ENCODE assay signal across 7 mouse cellular contexts in genomic region chr7:109493319-109494316, GRCm38 (mm10). TPM values are rescaled to one million over a fixed set of nuclear protein-coding genes. Genes with fewer than 3 reads are reported as not detected.
DNase-seq lines count a peak whose midpoint lies in the region; ATAC-seq and TF ChIP-seq lines count a peak whose summit lies in the region.

No protein-coding gene starts in this region.

- in situ Hi-C loops in ES-E14 (cut with MboI; ENCODE audit: low sequenced_read_pairs in 2 of 2, unreplicated experiment in 2 of 2) = no loop called here

- no peak overlapping the region for H3K9ac ChIP-seq in ES-E14 (ENCODE audit: insufficient read depth, low read depth, low read length, poor library complexity, severe bottlenecking)
- no peak overlapping the region for H3K9ac ChIP-seq in embryonic facial prominence, embryonic 15.5 days
- H3K9ac ChIP-seq in hindbrain, embryonic 15.5 days = peak overlapping the region; percentile 43
- H3K9ac ChIP-seq in midbrain, embryonic 11.5 days (ENCODE audit: low read length) = peak overlapping the region; percentile 44
- H3K9ac ChIP-seq in stomach, postnatal 0 days (ENCODE audit: low read length) = no peak overlapping the region

- H3K4me3 ChIP-seq in ES-E14 (ENCODE audit: insufficient read depth in 1 of 2, low read depth in 1 of 2, low read length in 2 of 2, poor library complexity in 1 of 2, severe bottlenecking in 1 of 2) = peak overlapping the region in 1 of 2 experiments; percentile 6; a peak in 1 of 4 replicates
- peak overlapping the region; percentile 19; the same call in 1 of the 2 replicates for H3K4me3 ChIP-seq in embryonic facial prominence, embryonic 15.5 days (replicated peaks)
- peak overlapping the region; percentile 42 for H3K4me3 ChIP-seq in hindbrain, embryonic 15.5 days
- H3K4me3 ChIP-seq in midbrain, embryonic 11.5 days (ENCODE audit: low read depth, low read length) = peak overlapping the region; percentile 13
- no peak overlapping the region for H3K4me3 ChIP-seq in stomach, postnatal 0 days (ENCODE audit: low read depth, low read length)

- peaks cover 3% of the 10 kb centered on the region; the same call in 1 of the 2 replicates for H3K27me3 ChIP-seq in embryonic facial prominence, embryonic 15.5 days
- no peaks in the 10 kb centered on the region for H3K27me3 ChIP-seq in hindbrain, embryonic 15.5 days
- peaks cover 2% of the 10 kb centered on the region; the same call in 1 of the 2 replicates for H3K27me3 ChIP-seq in midbrain, embryonic 11.5 days (ENCODE audit: control insufficient read depth, insufficient read depth, low read length)
- H3K27me3 ChIP-seq in stomach, postnatal 0 days (ENCODE audit: control insufficient read depth, insufficient read depth, low read length) = no peaks in the 10 kb centered on the region

- peak overlapping the region; percentile 39 for H3K4me2 ChIP-seq in embryonic facial prominence, embryonic 15.5 days (replicated peaks)
- H3K4me2 ChIP-seq in hindbrain, embryonic 15.5 days = peak overlapping the region; percentile 71
- H3K4me2 ChIP-seq in midbrain, embryonic 11.5 days = peak overlapping the region; percentile 39
- peak overlapping the region; percentile 23 for H3K4me2 ChIP-seq in stomach, postnatal 0 days (replicated peaks; ENCODE audit: low read depth)

- ATAC-seq in embryonic facial prominence, embryonic 15.5 days (ENCODE audit: insufficient number of reproducible peaks, low FRiP score, low TSS enrichment, low read depth) = peak; percentile 52; the same call in 1 of the 2 replicates
- ATAC-seq in hindbrain, embryonic 15.5 days (ENCODE audit: low FRiP score, low read depth) = peak; percentile 89
- peak; percentile 72 for ATAC-seq in midbrain, embryonic 11.5 days (ENCODE audit: low FRiP score)
- ATAC-seq in stomach, postnatal 0 days (ENCODE audit: low FRiP score, low TSS enrichment) = 0 out of 2 replicates have a peak, but pooled peaks have one; percentile 24

- intact Hi-C loops in gastrocnemius, postnatal 36 days (cut with DNase I) = no loop called here

- TF ChIP-seq EP300 in stomach, postnatal 0 days (optimal IDR thresholded peaks at IDR 0.05) = no peak

- H3K4me1 ChIP-seq in ES-E14 (ENCODE audit: control insufficient read depth in 2 of 2, insufficient read depth in 2 of 2, low read length in 2 of 2, poor library complexity in 1 of 2) = peaks cover 3 to 5% of the 10 kb centered on the region in 2 experiments; a peak in 3 of 4 replicates
- H3K4me1 ChIP-seq in embryonic facial prominence, embryonic 15.5 days = peaks cover 12% of the 10 kb centered on the region; the same call in 1 of the 2 replicates
- peaks cover 18% of the 10 kb centered on the region for H3K4me1 ChIP-seq in hindbrain, embryonic 15.5 days (replicated peaks)
- H3K4me1 ChIP-seq in midbrain, embryonic 11.5 days (ENCODE audit: control insufficient read depth, insufficient read depth, low read length) = peaks cover 14% of the 10 kb centered on the region
- H3K4me1 ChIP-seq in stomach, postnatal 0 days (replicated peaks; ENCODE audit: control insufficient read depth, insufficient read depth) = no peaks in the 10 kb centered on the region

- TF ChIP-seq CTCF in stomach, postnatal 0 days (IDR thresholded peaks at IDR 0.05; ENCODE audit: low read depth) = no peak

- H3K36me3 ChIP-seq in ES-E14 (ENCODE audit: control insufficient read depth, insufficient read depth, low read length, poor library complexity, severe bottlenecking) = no peaks in the 10 kb centered on the region
- H3K36me3 ChIP-seq in embryonic facial prominence, embryonic 15.5 days = no peaks in the 10 kb centered on the region
- H3K36me3 ChIP-seq in hindbrain, embryonic 15.5 days = no peaks in the 10 kb centered on the region
- H3K36me3 ChIP-seq in midbrain, embryonic 11.5 days (ENCODE audit: control insufficient read depth, insufficient read depth, low read length) = no peaks in the 10 kb centered on the region
- H3K36me3 ChIP-seq in stomach, postnatal 0 days (ENCODE audit: control insufficient read depth, insufficient read depth, low read length) = no peaks in the 10 kb centered on the region

- peak overlapping the region; percentile 10; the same call in 1 of the 2 replicates for H3K27ac ChIP-seq in ES-E14 (ENCODE audit: insufficient read depth, low read depth, low read length, poor library complexity, severe bottlenecking)
- no peak overlapping the region for H3K27ac ChIP-seq in embryonic facial prominence, embryonic 15.5 days (replicated peaks)
- peak overlapping the region; percentile 71 for H3K27ac ChIP-seq in hindbrain, embryonic 15.5 days (replicated peaks)
- no peak overlapping the region for H3K27ac ChIP-seq in midbrain, embryonic 11.5 days (ENCODE audit: low read depth, low read length)
- H3K27ac ChIP-seq in stomach, postnatal 0 days (replicated peaks) = no peak overlapping the region

- DNase-seq in ES-E14 (ENCODE audit: low read depth, low spot score) (no peak), NIH3T3 (ENCODE audit: low read depth) (peak; percentile 22)
- peak; percentile 86 for DNase-seq in midbrain, embryonic 11.5 days (ENCODE audit: low spot score, missing footprints)
- DNase-seq in stomach, postnatal 0 days (ENCODE audit: low spot score) = peak; percentile 26
- DNase-seq in gastrocnemius, postnatal 36 days = no peak

- 9% methylated on average over 21 of the region's 21 CpGs for WGBS in embryonic facial prominence, embryonic 15.5 days
- WGBS in hindbrain, embryonic 15.5 days = 10% methylated on average over 21 of the region's 21 CpGs
- 4% methylated on average over 21 of the region's 21 CpGs for WGBS in midbrain, embryonic 11.5 days
- 17% methylated on average over 21 of the region's 21 CpGs for WGBS in stomach, postnatal 0 days

- no peaks in the 10 kb centered on the region for H3K9me3 ChIP-seq in ES-E14 (ENCODE audit: control insufficient read depth, insufficient read depth, low read depth, low read length)
- H3K9me3 ChIP-seq in embryonic facial prominence, embryonic 15.5 days (replicated peaks) = no peaks in the 10 kb centered on the region
- no peaks in the 10 kb centered on the region for H3K9me3 ChIP-seq in hindbrain, embryonic 15.5 days
- no peaks in the 10 kb centered on the region for H3K9me3 ChIP-seq in midbrain, embryonic 11.5 days (ENCODE audit: control insufficient read depth, low read length)
- no peaks in the 10 kb centered on the region for H3K9me3 ChIP-seq in stomach, postnatal 0 days (ENCODE audit: control insufficient read depth, low read length)

TF ChIP-seq in ES-E14, 5 proteins besides CTCF, POLR2A, EP300 and RAD21:
- TF ChIP-seq ZC3H11A (IDR thresholded peaks at IDR 0.05; ENCODE audit: borderline replicate concordance, low read depth, low read length) (no peak), CHD2 (IDR thresholded peaks at IDR 0.05; ENCODE audit: low read depth, low read length) (no peak), HCFC1 (IDR thresholded peaks at IDR 0.05; ENCODE audit: borderline replicate concordance, insufficient read depth, low read length) (no peak), ZNF384 (IDR thresholded peaks at IDR 0.05; ENCODE audit: low read depth, low read length) (no peak), MAFK (IDR thresholded peaks at IDR 0.05; ENCODE audit: insufficient read depth, low read depth, low read length) (no peak)
TF ChIP-seq in ES-E14: peak in this region for 0.

RNA-seq across cellular contexts. Expression of gene Trim66, which starts 14.3 kb away (rescaled TPM):
- total RNA-seq in ES-E14 (2012; rRNA removed) = 0.32 and 0.62 TPM in 2 replicates
- 3.9 and 5.6 TPM in 2 replicates for polyA plus RNA-seq in embryonic facial prominence, embryonic 15.5 days (2015; fragmentation: Nextera tagmentation; extraction: Ambion mirVana)
- 0.79 and 0.81 TPM in 2 replicates for polyA plus RNA-seq in hindbrain, embryonic 15.5 days (2015; fragmentation: Nextera tagmentation; extraction: Ambion mirVana)
- 0.29 and 0.40 TPM in 2 replicates for polyA plus RNA-seq in midbrain, embryonic 11.5 days (2014; fragmentation: Nextera tagmentation; extraction: Ambion mirVana)
- 0.02 TPM in 2 replicates for polyA plus RNA-seq in stomach, postnatal 0 days (2015; fragmentation: Nextera tagmentation; extraction: Ambion mirVana)
- total RNA-seq in gastrocnemius, postnatal 36 days (2021) = under 1 TPM; 0.07 to 0.18 TPM

RNA-seq across cellular contexts. Expression of gene Rpl27a, which starts 25.3 kb away (rescaled TPM):
- total RNA-seq in ES-E14 (2012; rRNA removed) = 1,397 and 1,680 TPM in 2 replicates
- 140 and 145 TPM in 2 replicates for polyA plus RNA-seq in embryonic facial prominence, embryonic 15.5 days (2015; fragmentation: Nextera tagmentation; extraction: Ambion mirVana)
- polyA plus RNA-seq in hindbrain, embryonic 15.5 days (2015; fragmentation: Nextera tagmentation; extraction: Ambion mirVana) = 80.2 and 81.4 TPM in 2 replicates
- 116 and 127 TPM in 2 replicates for polyA plus RNA-seq in midbrain, embryonic 11.5 days (2014; fragmentation: Nextera tagmentation; extraction: Ambion mirVana)
- 122 and 123 TPM in 2 replicates for polyA plus RNA-seq in stomach, postnatal 0 days (2015; fragmentation: Nextera tagmentation; extraction: Ambion mirVana)
- 10 to 100 TPM; 63.3 to 79.1 TPM for total RNA-seq in gastrocnemius, postnatal 36 days (2021)

RNA-seq across cellular contexts. Expression of gene Stk33, which starts 54.7 kb away (rescaled TPM):
- 0.31 TPM in 1 of 2 replicates, not detected in the other for total RNA-seq in ES-E14 (2012; rRNA removed)
- 4.6 and 5.3 TPM in 2 replicates for polyA plus RNA-seq in embryonic facial prominence, embryonic 15.5 days (2015; fragmentation: Nextera tagmentation; extraction: Ambion mirVana)
- 7.2 and 8.3 TPM in 2 replicates for polyA plus RNA-seq in hindbrain, embryonic 15.5 days (2015; fragmentation: Nextera tagmentation; extraction: Ambion mirVana)
- polyA plus RNA-seq in midbrain, embryonic 11.5 days (2014; fragmentation: Nextera tagmentation; extraction: Ambion mirVana) = 28.4 and 29.7 TPM in 2 replicates
- polyA plus RNA-seq in stomach, postnatal 0 days (2015; fragmentation: Nextera tagmentation; extraction: Ambion mirVana) = 0.29 and 0.53 TPM in 2 replicates
- total RNA-seq in gastrocnemius, postnatal 36 days (2021) = not detected

Comparison
In these comparisons a context has a peak if more than half of its experiments do, and no peak if none do; other contexts are left out.
1. DNase-seq: peak in NIH3T3 (single experiment), midbrain, embryonic 11.5 days (single experiment) and stomach, postnatal 0 days (single experiment); none in ES-E14 (single experiment) and gastrocnemius, postnatal 36 days (0 of 2).
2. H3K27ac ChIP-seq: peak in ES-E14 (single experiment) and hindbrain, embryonic 15.5 days (single experiment); none in embryonic facial prominence, embryonic 15.5 days (single experiment), midbrain, embryonic 11.5 days (single experiment) and stomach, postnatal 0 days (single experiment).
3. H3K9ac ChIP-seq: peak in hindbrain, embryonic 15.5 days (single experiment) and midbrain, embryonic 11.5 days (single experiment); none in ES-E14 (single experiment), embryonic facial prominence, embryonic 15.5 days (single experiment) and stomach, postnatal 0 days (single experiment).
4. ATAC-seq: peak in every context shown above with its lines; median percentile 89 in hindbrain, embryonic 15.5 days; 72 in midbrain, embryonic 11.5 days; 52 in embryonic facial prominence, embryonic 15.5 days; 24 in stomach, postnatal 0 days.
5. Peak in every context shown above with its lines, with median percentiles within 50 percentile points of each other: H3K4me2 ChIP-seq.